Mouse (Mus musculus) G1E (cell line): Measurements from ENCODE around the gene Gucy2c.

ENCODE experiments used
- CTCF ChIP-seq: IDR thresholded peaks from 2 replicates; pipeline ENCODE4 v1.5.1; 2012; ENCODE audit warnings: low read depth, low read length, inconsistent platforms, mixed read lengths
- GATA1 ChIP-seq: IDR thresholded peaks from 2 replicates; pipeline ENCODE4 v1.6.1; 2012; ENCODE audit warnings: borderline replicate concordance, low read length, inconsistent platforms, mixed read lengths
- GATA2 ChIP-seq: IDR thresholded peaks from 2 replicates; pipeline ENCODE4 v1.6.1; 2012; ENCODE audit warnings: low read depth, low read length, inconsistent platforms, borderline replicate concordance
- POLR2AphosphoS5 ChIP-seq: IDR thresholded peaks from 2 replicates; pipeline ENCODE4 v1.6.1; 2012; ENCODE audit warnings: low read depth, low read length, inconsistent platforms; ENCODE audit not compliant: insufficient replicate concordance
- TAL1 ChIP-seq: conservative IDR thresholded peaks from 2 replicates; pipeline ENCODE4 v1.6.1; 2012; ENCODE audit warnings: low read depth, low read length, inconsistent platforms, mixed read lengths

GRCm38 (mm10) chr6:136662063-136662462 lies 119.5 kb downstream of the Gucy2c start:
- no peak for TF ChIP-seq CTCF
- no peak for TF ChIP-seq GATA2
- no peak for TF ChIP-seq TAL1
- TF ChIP-seq GATA1: no peak
- no peak for TF ChIP-seq POLR2AphosphoS5
